Mouse (Mus musculus) embryonic facial prominence, embryonic 14.5 days (tissue): Measurements from ENCODE around the gene Gm10912. TPM values are rescaled to one million over a fixed set of nuclear protein-coding genes. Genes with fewer than 3 reads are reported as not detected.

Experiments used
- ATAC-seq: fragments of 200-750 bp; cut with Nextera tagmentation; 2 replicates; pipeline ENCODE4 v1.8.0; 2017; ENCODE audit warnings: low read depth, moderate number of reproducible peaks, moderate TSS enrichment
- DNase-seq: peaks from one replicate; pipeline ENCODE4 v3.0.0-alpha.2; 2015; ENCODE audit warnings: low spot score
- H3K27ac ChIP-seq: fragments of 300-500 bp; sonication (generic); replicated peaks from 2 replicates; pipeline ENCODE4 v1.5.1; 2014; ENCODE audit warnings: low read depth, mild to moderate bottlenecking, low read length, moderate library complexity
- H3K27me3 ChIP-seq: fragments of 300-500 bp; sonication (generic); replicated peaks from 2 replicates; pipeline ENCODE4 v1.6.1; 2014; ENCODE audit warnings: low read length; ENCODE audit not compliant: control insufficient read depth, insufficient read depth
- H3K36me3 ChIP-seq: fragments of 300-500 bp; sonication (generic); 2 replicates; pipeline ENCODE4 v1.6.1; 2014; ENCODE audit warnings: low read length, mixed read lengths; ENCODE audit not compliant: control insufficient read depth, insufficient read depth
- H3K4me1 ChIP-seq: fragments of 300-500 bp; sonication (generic); 2 replicates; pipeline ENCODE4 v1.6.1; 2014; ENCODE audit warnings: antibody characterized with exemption, low read length; ENCODE audit not compliant: control insufficient read depth, insufficient read depth
- H3K4me2 ChIP-seq: fragments of 300-500 bp; sonication (generic); 2 replicates; pipeline ENCODE4 v1.6.1; 2014; ENCODE audit warnings: low read depth, mild to moderate bottlenecking, low read length, moderate library complexity, mixed read lengths
- H3K4me3 ChIP-seq: fragments of 300-500 bp; sonication (generic); 2 replicates; pipeline ENCODE4 v1.5.1; 2014; ENCODE audit warnings: low read depth, mild to moderate bottlenecking, low read length
- H3K9ac ChIP-seq: fragments of 300-500 bp; sonication (generic); 2 replicates; pipeline ENCODE4 v1.6.1; 2014; ENCODE audit warnings: low read depth, mild to moderate bottlenecking, low read length, moderate library complexity, mixed read lengths
- H3K9me3 ChIP-seq: fragments of 300-500 bp; sonication (generic); 2 replicates; pipeline ENCODE4 v1.6.1; 2016; ENCODE audit warnings: low read length; ENCODE audit not compliant: control insufficient read depth
- WGBS: fragments of 180-500 bp; shearing (Covaris S2); extraction: QIAGEN DNeasy Blood & Tissue Kit; methylation state at CpG from one replicate; pipeline ENCODE4 v1.1.7; 2014; 5-methylcytosine and 5-hydroxymethylcytosine counted together
- polyA plus RNA-seq: library from polyadenylated mRNA; unstranded; fragments of >200 nt; fragmentation: Nextera tagmentation; extraction: Ambion mirVana; gene quantifications from 2 replicates; pipeline ENCODE4 v1.2.1, GENCODE M21; 2014

Gene Gm10912
- polyA plus RNA-seq, 1 experiment from 2014 or later, result not detected

GRCm38 (mm10) chr2:104034832-104035472 lies 30.7 kb upstream of the Gm10912 start:
- DNase-seq, result peak; percentile 59
- ATAC-seq, result 0 out of 2 replicates have a peak, but pooled peaks have one; percentile 53
- WGBS, result 33% methylated on average over 3 of the region's 3 CpGs

GRCm38 (mm10) chr2:104035595-104035994 lies 30.0 kb upstream of the Gm10912 start:
- Histone ChIP-seq H3K27me3 (no peaks in the 10 kb centered on the region), H3K36me3 (peaks cover 57% of the 10 kb centered on the region), H3K9ac (no peak overlapping the region), H3K4me3 (no peak overlapping the region), H3K4me2 (no peak overlapping the region), H3K27ac (no peak overlapping the region), H3K9me3 (no peaks in the 10 kb centered on the region), H3K4me1 (no peaks in the 10 kb centered on the region)
- no peak for DNase-seq
- WGBS, result 87% methylated on average over 6 of the region's 6 CpGs
- no peak for ATAC-seq

More at GRCm38 (mm10) chr2:104034832-104035472, 30.7 kb upstream of the Gm10912 start:
- Histone ChIP-seq H3K27ac (no peak overlapping the region), H3K4me3 (no peak overlapping the region), H3K9ac (no peak overlapping the region), H3K4me1 (0 out of 2 replicates have a peak, but pooled peaks cover under 1% of the 10 kb centered on the region), H3K4me2 (no peak overlapping the region), H3K27me3 (no peaks in the 10 kb centered on the region), H3K9me3 (no peaks in the 10 kb centered on the region), H3K36me3 (peaks cover 53% of the 10 kb centered on the region)

GRCm38 (mm10) chr2:104036316-104036715 lies 29.3 kb upstream of the Gm10912 start:
- Histone ChIP-seq H3K27ac (no peak overlapping the region), H3K9ac (no peak overlapping the region), H3K4me1 (no peaks in the 10 kb centered on the region), H3K4me3 (no peak overlapping the region), H3K36me3 (peaks cover 61% of the 10 kb centered on the region), H3K4me2 (no peak overlapping the region), H3K9me3 (no peaks in the 10 kb centered on the region), H3K27me3 (no peaks in the 10 kb centered on the region)
- 76% methylated on average over 3 of the region's 3 CpGs for WGBS
- DNase-seq, result no peak
- ATAC-seq, result no peak

- no peaks in the 10 kb centered on the region for H3K27me3 ChIP-seq
- no peaks in the 10 kb centered on the region for H3K9me3 ChIP-seq
- no peak overlapping the region for H3K9ac ChIP-seq
- H3K27ac ChIP-seq, result no peak overlapping the region
- H3K4me1 ChIP-seq, result no peaks in the 10 kb centered on the region
- 50% methylated on average over 2 of the region's 2 CpGs for WGBS
- H3K36me3 ChIP-seq, result peaks cover 71% of the 10 kb centered on the region
- no peak for DNase-seq
- ATAC-seq, result no peak
- no peak overlapping the region for H3K4me2 ChIP-seq
- H3K4me3 ChIP-seq, result no peak overlapping the region
These were observed 27.4 kb upstream of the Gm10912 start for GRCm38 (mm10) chr2:104038236-104038635.

- Histone ChIP-seq H3K36me3 (peaks cover 65% of the 10 kb centered on the region), H3K4me2 (no peak overlapping the region), H3K27ac (no peak overlapping the region), H3K9ac (no peak overlapping the region), H3K4me3 (no peak overlapping the region), H3K27me3 (no peaks in the 10 kb centered on the region), H3K9me3 (no peaks in the 10 kb centered on the region), H3K4me1 (no peaks in the 10 kb centered on the region)
- no peak for DNase-seq
- no peak for ATAC-seq
- WGBS, result 65% methylated on average over 5 of the region's 5 CpGs
These were observed 24.0 kb upstream of the Gm10912 start for GRCm38 (mm10) chr2:104041632-104042031.

- no peak overlapping the region for H3K27ac ChIP-seq
- no peak overlapping the region for H3K4me2 ChIP-seq
- no peaks in the 10 kb centered on the region for H3K9me3 ChIP-seq
- DNase-seq, result no peak
- H3K4me1 ChIP-seq, result no peaks in the 10 kb centered on the region
- no peaks in the 10 kb centered on the region for H3K27me3 ChIP-seq
- ATAC-seq, result no peak
- no peak overlapping the region for H3K9ac ChIP-seq
- H3K4me3 ChIP-seq, result no peak overlapping the region
- WGBS, result 93% methylated on average over 15 of the region's 15 CpGs
- H3K36me3 ChIP-seq, result peaks cover 60% of the 10 kb centered on the region
These were observed 22.9 kb upstream of the Gm10912 start for GRCm38 (mm10) chr2:104042766-104043165.

- no peaks in the 10 kb centered on the region for H3K4me1 ChIP-seq
- no peaks in the 10 kb centered on the region for H3K9me3 ChIP-seq
- no peak overlapping the region for H3K27ac ChIP-seq
- H3K4me2 ChIP-seq, result no peak overlapping the region
- H3K9ac ChIP-seq, result no peak overlapping the region
- ATAC-seq (no peak; the same call in 1 of the 2 replicates), DNase-seq (peak; percentile 32)
- H3K36me3 ChIP-seq, result peaks cover 66% of the 10 kb centered on the region
- 35% methylated on average over 4 of the region's 5 CpGs for WGBS
- H3K4me3 ChIP-seq, result no peak overlapping the region
- no peaks in the 10 kb centered on the region for H3K27me3 ChIP-seq
These were observed 21.8 kb upstream of the Gm10912 start for GRCm38 (mm10) chr2:104043624-104044478.

GRCm38 (mm10) chr2:104044479-104045080 lies 21.0 kb upstream of the Gm10912 start:
- no peaks in the 10 kb centered on the region for H3K4me1 ChIP-seq
- no peak overlapping the region for H3K27ac ChIP-seq
- H3K9me3 ChIP-seq, result no peaks in the 10 kb centered on the region
- H3K9ac ChIP-seq, result no peak overlapping the region
- H3K36me3 ChIP-seq, result peaks cover 64% of the 10 kb centered on the region
- DNase-seq (no peak), ATAC-seq (no peak)
- WGBS, result 79% methylated on average over 1 of the region's 1 CpGs
- H3K4me2 ChIP-seq, result no peak overlapping the region
- no peaks in the 10 kb centered on the region for H3K27me3 ChIP-seq
- H3K4me3 ChIP-seq, result no peak overlapping the region
